Mouse (Mus musculus) heart, embryonic 14.5 days (tissue): ENCODE measurements at regions not wholly inside any gene's neighbourhood (a gene's known extent, or its start where the extent isn't known, plus 50 kb on each side); places are given as distances from the start of the nearest gene placed in this dataset.

Experiments
- ATAC-seq: fragments of 200-750 bp; cut with Nextera tagmentation; 2 replicates; pipeline ENCODE4 v1.8.0; 2017; ENCODE audit warnings: low read depth, moderate TSS enrichment; ENCODE audit not compliant: insufficient number of reproducible peaks, insufficient read depth, low FRiP score
- H3K27ac ChIP-seq, 2 experiments: fragments of 200-500 bp in 1 of 2; fragments of 300-500 bp in 1 of 2; sonication (generic) in 1 of 2; replicated peaks in 1 of 2; 2 replicates each; pipeline ENCODE4 v1.5.1; 2012 to 2014; ENCODE audit warnings: low read depth in 2 of 2, low read length in 2 of 2, control low read depth in 1 of 2, mild to moderate bottlenecking in 1 of 2, mixed read lengths in 1 of 2; ENCODE audit not compliant: control insufficient read depth in 1 of 2, insufficient read depth in 1 of 2
- H3K27me3 ChIP-seq: fragments of 300-500 bp; sonication (generic); 2 replicates; pipeline ENCODE4 v1.6.1; 2014; ENCODE audit warnings: mild to moderate bottlenecking, low read length, control low read depth; ENCODE audit not compliant: control insufficient read depth, insufficient read depth
- H3K36me3 ChIP-seq: fragments of 300-500 bp; sonication (generic); 2 replicates; pipeline ENCODE4 v1.6.1; 2014; ENCODE audit warnings: mild to moderate bottlenecking, control low read depth, low read length, mixed read lengths; ENCODE audit not compliant: control insufficient read depth, insufficient read depth
- H3K4me1 ChIP-seq, 2 experiments: fragments of 200-500 bp in 1 of 2; fragments of 300-500 bp in 1 of 2; sonication (generic) in 1 of 2; 2 replicates each; pipeline ENCODE4 v1.6.1; 2012 to 2014; ENCODE audit warnings: low read length in 2 of 2, control low read depth in 1 of 2, mixed read lengths in 1 of 2; ENCODE audit not compliant: control insufficient read depth in 2 of 2, insufficient read depth in 2 of 2
- H3K4me2 ChIP-seq: fragments of 300-500 bp; sonication (generic); 2 replicates; pipeline ENCODE4 v1.6.1; 2014; ENCODE audit warnings: mild to moderate bottlenecking, low read length
- H3K4me3 ChIP-seq, 2 experiments: fragments of 200-500 bp in 1 of 2; fragments of 300-500 bp in 1 of 2; sonication (generic) in 1 of 2; 2 replicates each; pipeline ENCODE4 v1.5.1; 2012 to 2014; ENCODE audit warnings: low read length in 2 of 2, mild to moderate bottlenecking in 2 of 2, control low read depth in 1 of 2, low read depth in 1 of 2, moderate library complexity in 1 of 2; ENCODE audit not compliant: control insufficient read depth in 1 of 2, insufficient read depth in 1 of 2
- H3K9ac ChIP-seq: fragments of 300-500 bp; sonication (generic); 2 replicates; pipeline ENCODE4 v1.6.1; 2014; ENCODE audit warnings: mild to moderate bottlenecking, low read length
- H3K9me3 ChIP-seq: fragments of 300-500 bp; sonication (generic); 2 replicates; pipeline ENCODE4 v1.6.1; 2016; ENCODE audit warnings: low read length, control low read depth; ENCODE audit not compliant: control insufficient read depth
- WGBS: fragments of 180-500 bp; shearing (Covaris S2); extraction: QIAGEN DNeasy Blood & Tissue Kit; methylation state at CpG from one replicate; pipeline ENCODE4 v1.1.7; 2014; 5-methylcytosine and 5-hydroxymethylcytosine counted together

- no peak for ATAC-seq
- H3K4me3 ChIP-seq = no peak overlapping the region
- no peak overlapping the region for H3K9ac ChIP-seq
- H3K27me3 ChIP-seq = peaks cover 4% of the 10 kb centered on the region
- no peaks in the 10 kb centered on the region for H3K9me3 ChIP-seq
- H3K27ac ChIP-seq = no peak overlapping the region
- no peaks in the 10 kb centered on the region for H3K4me1 ChIP-seq
- 77% methylated on average over 5 of the region's 5 CpGs for WGBS
- H3K36me3 ChIP-seq = no peaks in the 10 kb centered on the region
- H3K4me2 ChIP-seq = no peak overlapping the region
Observed at GRCm38 (mm10) chr11:71434886-71435285, 204.4 kb upstream of the Nlrp1b start.

DNA sequence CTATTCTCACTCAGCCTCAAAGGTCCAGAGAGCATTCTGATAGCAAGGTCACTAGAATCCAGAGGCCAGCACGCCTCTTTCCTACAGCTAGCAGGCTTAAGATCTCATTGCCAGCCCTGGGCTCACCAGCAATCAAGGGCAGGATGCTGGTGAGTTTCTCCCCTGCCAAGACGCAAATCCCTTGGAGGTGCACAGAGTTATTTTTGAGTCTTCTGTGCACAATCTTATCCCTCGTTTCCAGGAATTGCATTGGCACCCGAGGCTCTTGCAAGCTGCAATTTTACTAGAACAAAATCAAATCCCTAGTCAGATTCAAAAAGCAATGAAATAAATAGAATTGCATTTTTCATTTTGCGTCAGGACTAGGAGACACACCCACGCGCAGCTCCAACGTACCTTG, 205.2 kb upstream of the Nlrp1b start:
- ATAC-seq = no peak
- 54% methylated on average over 8 of the region's 8 CpGs for WGBS
- Histone ChIP-seq H3K27ac (no peak overlapping the region), H3K4me1 (no peaks in the 10 kb centered on the region), H3K36me3 (no peaks in the 10 kb centered on the region), H3K4me3 (no peak overlapping the region), H3K27me3 (peaks cover 12% of the 10 kb centered on the region), H3K9ac (no peak overlapping the region), H3K9me3 (no peaks in the 10 kb centered on the region), H3K4me2 (no peak overlapping the region)

DNA sequence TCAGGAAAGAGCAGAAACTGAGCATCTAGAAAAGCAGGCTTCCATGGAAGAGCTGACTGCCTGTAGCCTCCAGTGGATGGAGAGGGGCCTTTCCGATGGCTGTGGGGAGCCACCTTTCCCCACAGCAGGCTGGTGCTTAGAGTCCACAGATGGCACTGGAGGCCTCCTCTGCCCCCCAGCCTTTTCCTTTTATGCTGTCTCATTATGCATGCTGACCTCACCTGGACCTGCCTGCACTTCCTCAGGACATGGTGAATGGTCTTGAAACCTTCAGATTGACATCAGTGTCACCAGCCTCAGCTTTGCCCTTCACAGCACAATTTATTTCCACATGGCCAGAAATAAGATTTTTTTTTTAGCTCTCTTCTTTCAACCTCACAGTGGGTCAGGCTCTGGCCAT, 205.8 kb upstream of the Nlrp1b start:
- Histone ChIP-seq H3K9me3 (no peaks in the 10 kb centered on the region), H3K27ac (no peak overlapping the region), H3K27me3 (peaks cover 15% of the 10 kb centered on the region), H3K4me3 (no peak overlapping the region), H3K9ac (no peak overlapping the region), H3K4me2 (no peak overlapping the region), H3K4me1 (no peaks in the 10 kb centered on the region), H3K36me3 (no peaks in the 10 kb centered on the region)
- WGBS = 65% methylated on average over 1 of the region's 1 CpGs
- no peak for ATAC-seq

DNA sequence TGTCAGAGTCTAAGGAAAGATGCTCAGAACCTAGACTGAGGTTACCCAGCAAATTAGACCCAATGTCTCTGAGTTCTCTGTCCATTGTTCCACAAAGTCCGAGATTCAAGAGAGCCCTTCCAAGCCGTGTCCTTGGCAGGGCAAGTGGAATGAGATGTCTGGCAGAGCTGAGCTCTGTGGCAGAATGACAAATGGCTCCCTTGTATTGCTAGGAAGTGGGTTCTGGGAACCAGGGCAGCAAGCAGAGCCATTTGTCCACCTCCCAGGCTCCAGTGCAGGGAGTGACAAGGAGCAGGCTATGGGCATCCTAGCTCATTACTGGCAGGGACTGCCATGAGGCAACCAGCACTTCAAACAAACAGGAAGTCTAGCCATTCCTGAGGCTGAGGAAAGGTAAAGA, 206.3 kb upstream of the Nlrp1b start:
- Histone ChIP-seq H3K27me3 (peaks cover 15% of the 10 kb centered on the region), H3K4me3 (no peak overlapping the region), H3K9ac (no peak overlapping the region), H3K9me3 (no peaks in the 10 kb centered on the region), H3K27ac (no peak overlapping the region), H3K36me3 (no peaks in the 10 kb centered on the region), H3K4me1 (no peaks in the 10 kb centered on the region), H3K4me2 (no peak overlapping the region)
- ATAC-seq = no peak
- WGBS = 72% methylated on average over 2 of the region's 2 CpGs

- WGBS = 6% methylated on average over 17 of the region's 17 CpGs
- H3K9ac ChIP-seq = no peak overlapping the region
- ATAC-seq = no peak
- H3K27ac ChIP-seq = no peak overlapping the region
- no peaks in the 10 kb centered on the region for H3K9me3 ChIP-seq
- peaks cover 15% of the 10 kb centered on the region for H3K27me3 ChIP-seq
- no peaks in the 10 kb centered on the region for H3K36me3 ChIP-seq
- peak overlapping the region; percentile 19; the same call in 1 of the 2 replicates for H3K4me2 ChIP-seq
- no peak overlapping the region for H3K4me3 ChIP-seq
- no peaks in the 10 kb centered on the region for H3K4me1 ChIP-seq
Observed at GRCm38 (mm10) chr11:71439871-71440270, 209.3 kb upstream of the Nlrp1b start.

DNA sequence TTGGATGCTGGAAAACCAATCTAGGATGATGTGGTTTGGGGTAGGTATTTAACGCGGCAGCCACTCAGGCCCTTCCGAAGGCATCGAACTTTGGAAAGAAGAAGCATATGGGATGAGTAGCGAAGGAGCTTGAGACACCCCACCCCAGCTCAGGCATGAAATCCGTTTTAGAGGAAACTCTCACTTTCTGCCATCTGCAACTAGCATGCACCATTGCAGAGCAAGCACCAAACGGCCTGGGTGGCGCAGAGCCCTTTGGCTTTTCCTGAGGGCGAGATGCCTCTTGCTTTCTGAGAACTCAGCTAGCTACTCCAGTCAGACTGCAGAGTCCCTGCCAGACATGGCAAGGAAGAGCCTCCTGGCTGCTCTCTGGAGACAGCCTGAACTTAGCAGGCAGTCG, 209.9 kb upstream of the Nlrp1b start:
- Histone ChIP-seq H3K9me3 (no peaks in the 10 kb centered on the region), H3K27me3 (peaks cover 15% of the 10 kb centered on the region), H3K9ac (no peak overlapping the region), H3K27ac (no peak overlapping the region), H3K4me1 (no peaks in the 10 kb centered on the region), H3K4me2 (peak overlapping the region; percentile 19; the same call in 1 of the 2 replicates), H3K4me3 (no peak overlapping the region), H3K36me3 (no peaks in the 10 kb centered on the region)
- WGBS = 32% methylated on average over 10 of the region's 10 CpGs
- no peak for ATAC-seq

DNA sequence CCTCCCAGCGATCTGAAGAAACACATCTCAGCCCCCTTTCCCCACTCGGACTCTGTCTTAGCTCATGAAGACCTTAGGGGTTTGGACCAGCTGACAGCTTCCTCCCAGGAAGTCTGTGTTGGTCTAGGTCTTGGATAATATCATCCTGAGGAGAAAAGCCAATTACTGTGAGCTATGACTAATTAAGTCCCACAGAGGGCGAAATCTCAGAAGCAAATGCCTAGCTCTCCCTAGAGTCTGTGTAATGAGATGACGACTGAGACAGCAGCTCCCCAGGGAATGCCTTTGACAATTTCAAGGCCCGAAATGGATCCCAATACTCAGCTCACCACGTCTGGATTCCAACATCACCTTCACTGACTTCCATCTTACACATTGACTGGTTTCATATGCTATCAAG, 213.5 kb upstream of the Nlrp1b start:
- Histone ChIP-seq H3K4me1 (no peaks in the 10 kb centered on the region), H3K27me3 (peaks cover 15% of the 10 kb centered on the region), H3K36me3 (no peaks in the 10 kb centered on the region), H3K27ac (no peak overlapping the region), H3K9me3 (no peaks in the 10 kb centered on the region), H3K9ac (no peak overlapping the region), H3K4me3 (no peak overlapping the region), H3K4me2 (no peak overlapping the region)
- no peak for ATAC-seq
- 36% methylated on average over 6 of the region's 6 CpGs for WGBS

DNA sequence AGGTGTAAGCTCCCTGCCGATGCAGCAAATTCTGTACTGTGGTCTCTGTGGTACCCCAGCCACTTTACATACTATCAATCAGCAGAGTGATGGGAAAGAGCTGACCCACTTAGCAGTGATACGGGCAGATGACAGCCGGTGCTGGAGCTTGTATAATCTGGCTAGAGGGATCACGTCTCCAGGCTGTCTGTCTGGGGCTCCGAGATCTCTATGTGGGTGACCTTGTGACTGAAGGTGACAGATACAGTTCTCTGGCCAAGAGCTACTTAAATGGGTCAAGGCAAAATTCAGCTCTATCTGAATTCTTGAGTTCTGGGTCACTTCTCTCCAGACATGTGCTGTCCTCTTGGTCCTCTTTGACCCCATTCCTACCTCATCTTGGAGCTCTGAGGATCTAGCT, 216.1 kb upstream of the Nlrp1b start:
- Histone ChIP-seq H3K27me3 (no peaks in the 10 kb centered on the region), H3K36me3 (no peaks in the 10 kb centered on the region), H3K4me3 (no peak overlapping the region), H3K9me3 (no peaks in the 10 kb centered on the region), H3K4me2 (no peak overlapping the region), H3K4me1 (no peaks in the 10 kb centered on the region), H3K9ac (no peak overlapping the region), H3K27ac (no peak overlapping the region)
- whole genome bisulfite sequencing = 38% methylated on average over 5 of the region's 5 CpGs
- no peak for ATAC-seq
